Mouse (Mus musculus): ENCODE measurements around the gene Cyp51.
"Not testable (repeated sequence)": the region's sequence is repeated elsewhere in the genome, so short reads cannot be mapped to it uniquely, and the experiment has no call there.

The Cyp51 gene

DNA sequence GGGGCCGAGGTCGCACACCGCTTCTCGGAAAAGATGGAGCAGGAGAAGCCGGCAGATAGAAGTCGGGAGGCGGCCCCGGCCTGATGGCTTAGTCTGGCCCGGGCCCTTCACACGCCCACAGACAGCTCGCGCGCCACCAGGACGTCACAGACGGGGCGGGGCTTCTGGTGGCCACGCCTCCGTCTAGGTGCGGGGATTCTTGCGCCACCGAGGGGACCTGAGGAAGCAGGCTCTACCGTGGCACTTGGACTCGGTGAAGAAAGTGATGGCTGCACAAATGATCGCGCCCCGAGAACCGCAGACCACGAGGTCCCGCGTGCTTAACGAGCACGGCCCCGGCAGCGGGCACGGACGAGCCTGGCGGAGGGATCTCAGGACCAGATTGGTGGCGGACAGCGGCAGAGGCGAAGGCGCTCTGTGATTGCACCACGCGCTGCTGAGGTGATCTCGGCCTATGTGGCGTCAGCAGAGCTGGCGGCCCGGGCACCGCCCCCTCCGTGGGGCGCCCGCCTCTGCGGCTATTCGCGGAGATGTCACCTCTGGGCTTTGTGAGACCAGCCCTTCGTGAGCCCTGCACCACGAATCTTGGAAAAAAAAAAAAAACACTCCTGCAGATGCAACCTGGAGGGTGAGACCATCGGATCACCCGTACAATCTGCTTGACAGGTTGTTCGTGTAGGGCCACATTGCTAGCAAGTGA, at the start of gene Cyp51:
TSS of gene Cyp51 (minus strand) at position 406 of the 700 bp plus-strand sequence.
- peak; percentile 87 to 88 for DNase-seq

GRCm38 (mm10) chr5:4112570-4113098, 8.1 kb upstream of the Cyp51 start:
- DNase-seq, result no peak

- DNase-seq, result not testable (repeated sequence)
Measured at GRCm38 (mm10) chr5:4107056-4107455, 2.5 kb upstream of the Cyp51 start.

DNA sequence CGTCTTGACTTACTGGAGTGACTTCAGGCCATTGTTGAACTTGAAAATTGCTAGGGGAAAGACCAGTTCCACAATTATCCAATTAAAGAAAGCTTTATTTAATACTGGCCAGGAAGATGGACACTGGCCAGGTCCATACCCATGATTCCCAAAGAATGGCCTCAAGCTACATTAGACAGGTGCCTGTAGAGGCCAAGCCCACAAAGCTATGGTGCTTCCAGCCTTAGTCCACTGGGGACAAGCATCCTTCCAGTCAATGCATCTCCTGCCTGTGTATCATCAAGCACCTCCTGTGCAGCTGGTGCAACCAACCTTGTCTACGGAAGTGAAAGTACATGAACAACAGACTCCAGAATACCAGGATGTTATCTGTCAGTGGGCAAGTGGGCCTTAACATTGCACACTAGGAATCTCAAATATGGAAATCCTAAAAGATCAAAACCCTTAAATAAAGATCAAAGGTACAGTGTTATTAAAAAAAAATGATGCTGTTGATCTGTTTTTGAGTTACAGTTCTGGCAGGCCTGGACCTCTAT, 1.2 kb upstream of the Cyp51 start:
- DNase-seq, result no peak

DNA sequence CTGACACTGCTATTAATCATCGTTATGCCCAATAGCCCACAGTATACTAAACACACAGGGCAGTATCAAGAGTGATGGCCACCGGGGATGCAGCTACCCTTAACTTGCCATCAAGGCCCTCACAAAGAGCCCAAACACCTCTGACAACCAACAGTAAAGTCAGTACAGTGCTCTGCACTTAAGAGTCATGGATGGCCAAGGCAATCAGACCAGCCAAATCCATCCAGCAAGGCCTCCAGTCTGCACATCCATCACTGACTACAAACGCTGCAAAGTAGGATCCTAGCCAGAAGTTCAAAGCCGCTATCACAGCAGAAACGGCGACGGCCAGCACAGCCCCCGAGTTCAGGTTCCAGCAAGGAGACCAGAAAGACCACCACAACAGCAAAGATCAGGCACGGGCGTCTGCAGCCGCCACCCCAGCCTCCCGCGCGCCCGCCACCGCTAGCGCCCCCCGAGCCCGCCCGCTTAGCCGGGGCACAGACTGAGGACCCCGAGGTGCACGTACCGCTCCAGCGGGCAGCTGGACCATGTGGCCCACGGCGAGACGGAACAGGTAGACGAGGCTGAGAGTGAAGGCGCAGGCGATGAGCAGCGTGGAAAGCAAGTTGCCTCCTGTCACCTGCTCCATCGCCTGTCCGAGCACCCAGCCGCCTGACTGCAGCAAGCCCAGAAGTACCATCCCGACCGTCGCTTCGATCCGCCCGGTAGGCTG, 763 bp downstream of the Cyp51 start:
- DNase-seq, result no peak

GRCm38 (mm10) chr5:4101770-4102169, 2.8 kb downstream of the Cyp51 start:
- DNase-seq, result no peak

- no peak for DNase-seq
Measured at GRCm38 (mm10) chr5:4101031-4101430, 3.5 kb downstream of the Cyp51 start.

DNA sequence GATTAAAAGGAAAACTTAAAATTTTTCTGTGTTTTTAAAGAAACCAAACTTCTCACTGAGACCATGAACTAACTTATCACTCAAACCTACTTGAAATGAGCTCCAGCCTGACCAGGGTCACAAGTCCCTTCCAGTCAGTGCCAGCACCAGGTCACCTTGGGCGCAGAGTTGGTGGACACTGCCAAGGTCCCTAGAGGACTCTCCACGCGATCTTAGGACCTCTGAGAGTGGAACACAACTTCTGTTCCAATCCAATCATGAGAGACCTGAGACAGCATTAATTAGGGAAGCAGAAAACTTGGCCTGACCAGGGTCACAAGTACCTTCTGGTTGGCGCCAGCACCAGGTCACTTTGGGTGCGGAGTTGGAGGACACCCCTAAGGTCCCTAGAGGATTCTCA, 10.1 kb downstream of the Cyp51 start:
- DNase-seq, result peak; percentile 46 to 49

DNA sequence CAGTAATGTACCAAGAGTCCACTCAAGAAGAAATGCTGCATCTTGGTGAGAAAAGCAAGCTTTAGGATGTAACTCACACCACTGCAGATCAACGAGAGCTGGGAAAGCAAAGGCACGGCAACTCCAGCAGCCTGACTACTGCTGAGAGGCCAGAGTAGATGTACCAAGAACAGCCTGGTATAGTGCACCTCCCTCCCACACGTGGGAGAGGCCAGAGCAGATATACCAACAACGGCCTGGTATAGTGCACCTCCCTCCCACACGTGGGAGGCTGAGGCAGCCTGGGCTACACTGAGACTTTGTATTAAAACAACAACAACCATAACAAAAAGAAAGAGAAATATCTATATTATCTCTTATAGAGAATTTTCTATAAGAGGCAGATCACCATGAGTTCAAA, 16.4 kb downstream of the Cyp51 start:
- DNase-seq, result no peak

DNA sequence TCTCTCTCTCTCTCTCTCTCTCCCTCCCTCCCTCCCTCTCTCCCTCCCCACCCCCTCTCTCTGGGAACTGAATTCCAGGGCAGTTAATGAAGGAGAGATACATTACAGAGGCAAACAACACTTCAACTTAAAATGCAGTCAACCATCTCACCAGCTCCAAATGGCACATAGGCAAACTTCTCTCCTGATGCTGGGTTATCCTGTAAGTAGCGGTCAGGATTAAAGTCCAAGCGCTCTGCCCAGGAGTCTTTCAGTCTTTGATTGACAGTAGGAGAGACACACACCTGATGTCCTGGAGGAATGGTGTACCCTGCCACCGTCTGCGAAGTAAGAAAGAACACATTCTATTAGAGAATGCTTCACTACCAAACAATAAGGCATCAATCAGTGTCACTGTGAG, 18.2 kb downstream of the Cyp51 start:
- peak; percentile 60 to 79 for DNase-seq

DNA sequence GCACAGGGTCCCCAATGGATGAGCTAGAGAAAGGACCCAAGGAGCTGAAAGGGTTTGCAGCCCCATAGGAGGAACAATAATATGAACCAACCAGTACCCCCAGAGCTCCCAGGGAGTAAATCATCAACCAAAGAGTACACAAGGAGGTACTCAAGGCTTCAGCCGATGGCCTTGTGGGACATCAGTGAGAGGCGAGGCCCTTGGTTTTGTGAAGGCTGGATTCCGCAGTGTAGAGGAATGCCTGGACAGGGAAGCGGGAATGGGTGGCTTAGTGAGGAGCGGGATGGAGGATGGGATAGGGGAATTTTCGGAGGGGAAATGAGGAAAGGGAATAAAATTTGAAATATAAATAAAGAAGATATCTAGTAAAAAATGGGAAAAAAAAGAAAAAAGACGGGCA, 19.6 kb downstream of the Cyp51 start:
- DNase-seq, result no peak

DNA sequence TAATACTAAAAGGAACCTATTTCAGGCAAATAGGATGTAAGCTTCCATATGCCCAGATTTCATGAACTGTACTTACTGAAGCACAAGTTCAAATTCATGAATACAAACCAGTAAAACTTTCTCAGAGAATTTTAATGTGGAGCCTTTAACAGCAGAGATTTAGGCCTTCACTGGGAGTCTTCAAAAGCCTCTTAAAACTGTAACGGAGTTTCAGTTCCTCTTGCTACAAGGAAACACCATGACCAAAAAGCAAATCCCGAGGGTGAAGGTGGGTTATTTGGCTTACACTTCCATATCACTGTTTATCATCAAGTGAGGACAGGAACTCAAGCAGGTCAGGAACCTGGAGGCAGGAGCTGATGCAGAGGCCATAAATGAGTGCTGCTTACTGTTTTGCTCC, 23.0 kb downstream of the Cyp51 start:
- DNase-seq, result no peak

GRCm38 (mm10) chr5:4080861-4081260, 23.7 kb downstream of the Cyp51 start:
- DNase-seq, result no peak

DNA sequence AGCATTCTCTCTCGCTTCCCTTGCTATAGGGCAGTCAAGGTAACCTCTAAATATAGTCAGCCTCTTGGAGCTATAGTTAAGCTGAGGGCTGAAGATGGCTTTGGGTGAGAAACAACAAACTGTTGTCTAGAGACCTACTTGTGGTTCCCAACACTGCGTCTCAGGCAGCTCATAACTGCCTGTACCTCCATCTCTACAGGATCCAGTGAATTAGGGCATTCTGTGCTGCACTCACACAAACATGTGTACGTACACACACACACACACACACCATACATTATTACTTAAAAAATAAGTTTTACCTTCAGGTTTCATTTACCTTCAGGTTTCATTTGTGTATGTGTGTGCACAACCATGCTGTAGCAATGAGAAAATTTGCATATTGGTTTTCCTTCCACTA, 25.5 kb downstream of the Cyp51 start:
- DNase-seq, result no peak

GRCm38 (mm10) chr5:4067203-4067602, 37.3 kb downstream of the Cyp51 start:
- DNase-seq, result no peak

DNA sequence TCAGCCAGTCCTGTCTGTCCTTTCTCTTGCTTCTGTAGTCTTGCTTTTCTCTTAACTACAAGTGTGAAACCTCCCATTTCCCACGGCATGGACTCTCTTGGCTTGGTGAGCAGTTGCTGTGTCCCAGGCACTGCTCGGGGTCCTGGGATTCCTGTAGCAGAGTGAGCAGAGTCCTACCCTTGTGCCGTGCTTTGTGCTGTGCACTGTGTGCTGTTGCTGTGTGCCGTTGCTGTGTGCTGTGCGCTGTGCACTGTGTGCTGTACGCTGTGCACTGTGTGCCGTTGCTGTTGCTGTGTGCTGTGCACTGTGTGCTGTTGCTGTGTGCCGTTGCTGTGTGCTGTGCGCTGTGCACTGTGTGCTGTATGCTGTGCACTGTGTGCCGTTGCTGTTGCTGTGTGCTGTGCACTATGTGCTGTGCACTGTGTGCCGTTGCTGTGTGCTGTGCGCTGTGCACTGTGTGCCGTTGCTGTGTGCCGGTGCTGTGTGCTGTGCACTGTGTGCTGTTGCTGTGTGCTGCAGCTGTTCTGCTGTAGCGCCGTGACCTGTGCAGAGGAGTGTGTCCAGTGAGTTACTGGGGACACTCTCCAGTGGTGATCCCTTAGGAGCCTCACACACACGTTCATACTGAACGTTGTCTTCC, 38.0 kb downstream of the Cyp51 start:
- no peak for DNase-seq

GRCm38 (mm10) chr5:4060313-4060712, 44.2 kb downstream of the Cyp51 start:
- DNase-seq, result no peak

GRCm38 (mm10) chr5:4040922-4041321, 63.6 kb downstream of the Cyp51 start:
- no peak for DNase-seq

DNA sequence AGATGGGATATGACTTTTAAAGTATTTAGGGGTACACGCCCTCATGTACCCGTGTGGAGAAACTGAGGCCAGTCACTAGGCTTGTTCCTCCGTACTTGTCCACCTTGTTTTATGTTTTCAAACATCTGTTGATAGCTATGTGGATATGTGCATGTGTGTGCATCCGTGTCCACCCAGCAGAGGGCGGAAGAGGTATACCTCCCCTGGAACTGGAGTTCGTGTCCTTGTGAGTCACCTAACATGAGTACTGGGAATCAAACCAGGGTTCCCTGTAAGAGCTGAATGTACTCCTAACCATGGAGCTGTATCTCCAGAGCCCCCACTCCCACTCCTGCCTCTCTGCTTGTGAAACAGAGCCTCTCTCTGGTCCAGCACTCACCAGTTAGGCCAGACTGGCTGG, 64.2 kb downstream of the Cyp51 start:
- peak in 1 of 2 experiments; percentile 25 for DNase-seq

GRCm38 (mm10) chr5:4039351-4039750, 65.2 kb downstream of the Cyp51 start:
- DNase-seq, result no peak

- no peak for DNase-seq
Measured at GRCm38 (mm10) chr5:4036686-4037085, 67.9 kb downstream of the Cyp51 start.

- no peak for DNase-seq
Measured at GRCm38 (mm10) chr5:4031846-4032245, 72.7 kb downstream of the Cyp51 start.
